Mouse (Mus musculus) hindbrain, embryonic 11.5 days (tissue): ENCODE measurements around the gene Glcci1. TPM values are rescaled to one million over a fixed set of nuclear protein-coding genes. Genes with fewer than 3 reads are reported as not detected.
"Not testable (repeated sequence)": the region's sequence is repeated elsewhere in the genome, so short reads cannot be mapped to it uniquely, and the experiment has no call there.

ENCODE experiments used
- ATAC-seq: fragments of 200-750 bp; cut with Nextera tagmentation; 2 replicates; pipeline ENCODE4 v1.8.0; 2017; ENCODE audit warnings: mild to moderate bottlenecking, moderate TSS enrichment, moderate library complexity; ENCODE audit not compliant: low FRiP score
- DNase-seq: peaks from one replicate; pipeline ENCODE4 v3.0.0-alpha.2; 2015; ENCODE audit warnings: low spot score
- H3K27ac ChIP-seq: fragments of 300-500 bp; sonication (generic); 2 replicates; pipeline ENCODE4 v1.5.1; 2014; ENCODE audit warnings: mild to moderate bottlenecking, low read depth, low read length
- H3K27me3 ChIP-seq: fragments of 300-500 bp; sonication (generic); 2 replicates; pipeline ENCODE4 v1.6.1; 2014; ENCODE audit warnings: mild to moderate bottlenecking, low read length, moderate library complexity, mixed read lengths; ENCODE audit not compliant: control insufficient read depth, insufficient read depth
- H3K36me3 ChIP-seq: fragments of 300-500 bp; sonication (generic); 2 replicates; pipeline ENCODE4 v1.6.1; 2014; ENCODE audit warnings: mild to moderate bottlenecking, low read length, moderate library complexity, mixed read lengths; ENCODE audit not compliant: control insufficient read depth, insufficient read depth
- H3K4me1 ChIP-seq: fragments of 300-500 bp; sonication (generic); replicated peaks from 2 replicates; pipeline ENCODE4 v1.6.1; 2014; ENCODE audit warnings: low read length, mixed read lengths; ENCODE audit not compliant: control insufficient read depth, insufficient read depth
- H3K4me2 ChIP-seq: fragments of 300-500 bp; sonication (generic); replicated peaks from 2 replicates; pipeline ENCODE4 v1.6.1; 2014; ENCODE audit warnings: mild to moderate bottlenecking, low read depth, low read length
- H3K4me3 ChIP-seq: fragments of 300-500 bp; sonication (generic); 2 replicates; pipeline ENCODE4 v1.5.1; 2014; ENCODE audit warnings: low read depth, low read length
- H3K9ac ChIP-seq: fragments of 300-500 bp; sonication (generic); 2 replicates; pipeline ENCODE4 v1.6.1; 2014; ENCODE audit warnings: low read depth, low read length
- H3K9me3 ChIP-seq: fragments of 300-500 bp; sonication (generic); 2 replicates; pipeline ENCODE4 v1.6.1; 2016; ENCODE audit warnings: low read length; ENCODE audit not compliant: control insufficient read depth
- WGBS: fragments of 180-500 bp; shearing (Covaris S2); extraction: QIAGEN DNeasy Blood & Tissue Kit; methylation state at CpG from one replicate; pipeline ENCODE4 v1.1.7; 2014; 5-methylcytosine and 5-hydroxymethylcytosine counted together
- polyA plus RNA-seq: library from polyadenylated mRNA; unstranded; fragments of >200 nt; fragmentation: Nextera tagmentation; extraction: Ambion mirVana; gene quantifications from 2 replicates; pipeline ENCODE4 v1.2.1, GENCODE M21; 2014

Gene Glcci1
- polyA plus RNA-seq, 1 experiment from 2014 or later, result 15.1 TPM

GRCm38 (mm10) chr6:8521231-8521630, 11.8 kb downstream of the Glcci1 start:
- Histone ChIP-seq H3K36me3 (no peaks in the 10 kb centered on the region), H3K9ac (no peak overlapping the region), H3K4me3 (no peak overlapping the region), H3K9me3 (no peaks in the 10 kb centered on the region), H3K4me1 (no peaks in the 10 kb centered on the region), H3K27ac (no peak overlapping the region), H3K4me2 (no peak overlapping the region), H3K27me3 (no peaks in the 10 kb centered on the region)
- DNase-seq (no peak), ATAC-seq (no peak)
- 93% methylated on average over 4 of the region's 4 CpGs for WGBS

DNA sequence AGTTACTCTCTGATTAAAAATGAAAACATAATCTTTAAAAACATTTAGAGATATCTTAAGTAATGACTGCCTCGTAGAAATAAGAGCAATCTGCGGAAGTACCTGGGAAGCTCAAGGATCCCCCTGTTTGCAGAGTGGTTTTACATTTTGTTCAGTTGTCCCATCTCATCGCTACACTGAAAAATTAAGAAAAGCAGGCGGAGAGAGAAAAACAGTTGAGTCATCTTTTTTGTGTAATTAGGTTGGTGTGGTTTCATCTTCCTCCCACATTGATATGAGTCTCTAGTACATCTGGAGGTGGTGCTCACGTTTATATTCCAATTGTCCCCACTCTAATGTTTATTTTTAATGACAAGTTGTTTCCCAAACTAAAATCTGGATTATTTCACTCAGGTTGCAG, 15.3 kb downstream of the Glcci1 start:
- no peak for ATAC-seq
- H3K27me3 ChIP-seq, result no peaks in the 10 kb centered on the region
- no peak overlapping the region for H3K4me3 ChIP-seq
- no peaks in the 10 kb centered on the region for H3K36me3 ChIP-seq
- no peaks in the 10 kb centered on the region for H3K9me3 ChIP-seq
- no peak overlapping the region for H3K9ac ChIP-seq
- H3K4me2 ChIP-seq, result no peak overlapping the region
- no peak for DNase-seq
- 92% methylated on average over 5 of the region's 5 CpGs for WGBS
- no peak overlapping the region for H3K27ac ChIP-seq
- H3K4me1 ChIP-seq, result no peaks in the 10 kb centered on the region

DNA sequence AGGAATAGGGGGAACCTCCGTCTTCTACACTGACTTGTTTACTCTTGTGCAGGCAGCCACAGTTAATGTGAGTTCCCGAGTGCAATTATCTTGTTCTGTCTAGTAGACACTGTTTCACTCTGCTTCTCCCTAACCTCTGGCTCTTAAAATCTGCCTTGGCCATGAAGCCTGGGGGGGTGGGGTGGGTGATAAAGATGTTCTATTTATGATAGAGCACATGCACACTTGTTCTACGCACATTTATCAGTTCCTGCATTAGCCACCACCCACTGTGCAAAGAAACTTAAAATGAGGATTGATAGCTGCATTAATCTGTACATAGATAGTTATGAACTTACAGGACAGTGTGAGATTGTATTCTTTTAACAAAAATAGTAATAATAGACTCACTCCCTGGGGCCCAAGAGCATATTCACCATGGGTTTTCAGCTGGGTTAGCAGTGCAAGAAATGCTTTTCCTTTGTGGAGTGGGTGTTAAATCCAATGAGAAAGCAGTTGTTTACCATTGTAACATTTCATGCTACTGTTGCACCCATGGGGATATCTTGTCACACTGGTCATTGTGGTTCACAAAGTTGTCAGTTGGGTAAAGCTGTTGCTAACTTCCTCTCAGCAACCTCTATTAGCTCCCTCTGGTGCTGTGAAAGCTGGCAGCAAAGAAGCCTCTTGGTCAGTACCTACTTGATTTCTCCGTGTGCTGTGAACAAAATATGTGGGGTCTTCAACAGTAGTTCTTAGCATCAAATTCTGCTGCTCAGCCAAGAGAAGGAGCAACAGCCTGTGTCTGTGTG, 21.9 kb downstream of the Glcci1 start:
- no peak overlapping the region for H3K4me3 ChIP-seq
- DNase-seq (no peak), ATAC-seq (no peak)
- no peaks in the 10 kb centered on the region for H3K9me3 ChIP-seq
- H3K4me2 ChIP-seq, result no peak overlapping the region
- H3K9ac ChIP-seq, result no peak overlapping the region
- no peaks in the 10 kb centered on the region for H3K36me3 ChIP-seq
- 90% methylated on average over 4 of the region's 4 CpGs for WGBS
- H3K27ac ChIP-seq, result no peak overlapping the region
- no peaks in the 10 kb centered on the region for H3K27me3 ChIP-seq
- H3K4me1 ChIP-seq, result no peaks in the 10 kb centered on the region

- Histone ChIP-seq H3K4me1 (no peaks in the 10 kb centered on the region), H3K9me3 (no peaks in the 10 kb centered on the region), H3K9ac (no peak overlapping the region), H3K4me3 (no peak overlapping the region), H3K27ac (no peak overlapping the region), H3K36me3 (no peaks in the 10 kb centered on the region), H3K27me3 (no peaks in the 10 kb centered on the region), H3K4me2 (no peak overlapping the region)
- 90% methylated on average over 2 of the region's 2 CpGs for WGBS
- ATAC-seq, result no peak
- no peak for DNase-seq
These were observed 27.5 kb downstream of the Glcci1 start for GRCm38 (mm10) chr6:8536944-8537343.

GRCm38 (mm10) chr6:8541531-8541930, 32.1 kb downstream of the Glcci1 start:
- H3K4me3 ChIP-seq, H3K36me3 ChIP-seq, H3K27me3 ChIP-seq, ATAC-seq, H3K27ac ChIP-seq, H3K9ac ChIP-seq, DNase-seq, H3K4me2 ChIP-seq, H3K9me3 ChIP-seq, H3K4me1 ChIP-seq: not testable (repeated sequence)
- 76% methylated on average over 2 of the region's 4 CpGs for WGBS

- DNase-seq (no peak), ATAC-seq (no peak)
- H3K4me1 ChIP-seq, result no peaks in the 10 kb centered on the region
- WGBS, result 92% methylated on average over 5 of the region's 5 CpGs
- no peak overlapping the region for H3K4me2 ChIP-seq
- H3K36me3 ChIP-seq, result no peaks in the 10 kb centered on the region
- H3K4me3 ChIP-seq, result no peak overlapping the region
- H3K27ac ChIP-seq, result no peak overlapping the region
- no peaks in the 10 kb centered on the region for H3K9me3 ChIP-seq
- no peak overlapping the region for H3K9ac ChIP-seq
- no peaks in the 10 kb centered on the region for H3K27me3 ChIP-seq
These were observed 35.4 kb downstream of the Glcci1 start for GRCm38 (mm10) chr6:8544822-8545221.

DNA sequence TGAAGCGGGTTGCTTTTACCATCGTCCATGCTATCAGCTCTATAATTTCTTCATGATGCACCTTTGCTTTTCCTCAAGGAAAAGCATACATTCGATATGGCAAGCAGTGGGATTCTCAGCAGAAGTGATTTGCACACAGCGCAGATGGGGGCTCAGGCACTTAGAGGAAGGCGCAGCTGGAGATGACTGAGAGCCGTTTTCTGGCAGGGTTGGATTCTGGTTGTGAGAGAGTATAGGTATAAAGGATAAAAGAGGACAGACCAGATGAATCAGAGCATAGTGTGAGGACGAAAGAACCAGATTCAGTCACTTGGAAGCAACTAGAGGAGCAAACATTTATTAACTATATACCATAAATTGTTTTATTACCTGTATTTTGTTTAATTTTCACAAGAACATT, 36.4 kb downstream of the Glcci1 start:
- H3K4me2 ChIP-seq, result no peak overlapping the region
- DNase-seq (no peak), ATAC-seq (no peak)
- no peak overlapping the region for H3K4me3 ChIP-seq
- no peaks in the 10 kb centered on the region for H3K9me3 ChIP-seq
- H3K4me1 ChIP-seq, result no peaks in the 10 kb centered on the region
- H3K36me3 ChIP-seq, result no peaks in the 10 kb centered on the region
- H3K9ac ChIP-seq, result no peak overlapping the region
- H3K27ac ChIP-seq, result no peak overlapping the region
- 95% methylated on average over 7 of the region's 7 CpGs for WGBS
- H3K27me3 ChIP-seq, result no peaks in the 10 kb centered on the region

- Histone ChIP-seq H3K4me3 (no peak overlapping the region), H3K27ac (no peak overlapping the region), H3K36me3 (no peaks in the 10 kb centered on the region), H3K4me2 (no peak overlapping the region), H3K4me1 (no peaks in the 10 kb centered on the region), H3K9ac (no peak overlapping the region), H3K9me3 (no peaks in the 10 kb centered on the region), H3K27me3 (no peaks in the 10 kb centered on the region)
- ATAC-seq, result no peak
- WGBS, result 94% methylated on average over 2 of the region's 2 CpGs
- no peak for DNase-seq
These were observed 41.8 kb downstream of the Glcci1 start for GRCm38 (mm10) chr6:8551155-8551554.

DNA sequence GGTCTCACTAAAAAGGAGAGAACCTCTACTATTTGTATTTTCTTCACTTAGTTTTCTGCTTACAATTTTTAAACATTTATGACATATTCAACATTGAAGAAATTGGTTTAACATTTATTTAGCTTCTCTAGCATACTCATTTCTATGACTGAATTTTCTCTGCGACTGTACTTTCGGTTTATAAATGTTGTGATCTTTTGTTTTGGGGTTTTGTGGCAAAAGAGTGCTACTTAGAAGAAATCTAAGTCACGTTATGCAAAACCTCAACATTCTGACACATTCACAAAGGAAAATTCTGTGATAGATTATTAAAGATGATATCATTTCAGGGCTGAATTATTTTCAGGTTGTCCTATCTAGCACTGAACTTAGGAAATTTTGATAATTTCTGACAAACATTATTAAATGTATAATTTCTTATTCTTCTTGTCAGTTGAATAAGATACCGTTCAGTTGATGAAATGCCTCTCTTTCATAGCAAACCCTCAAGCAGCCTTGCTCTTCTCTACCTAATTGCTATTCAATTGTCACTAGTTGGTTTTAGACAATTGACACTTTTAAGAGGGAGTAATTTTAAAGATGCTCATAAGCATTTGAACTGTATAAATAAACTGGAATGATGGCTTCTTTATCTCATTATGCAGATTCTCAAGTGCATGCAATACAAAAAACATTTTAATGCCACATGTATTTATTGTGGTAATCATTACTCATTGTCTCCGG, 47.6 kb downstream of the Glcci1 start:
- no peak overlapping the region for H3K27ac ChIP-seq
- H3K4me2 ChIP-seq, result no peak overlapping the region
- no peaks in the 10 kb centered on the region for H3K4me1 ChIP-seq
- no peaks in the 10 kb centered on the region for H3K36me3 ChIP-seq
- ATAC-seq, result no peak
- no peak for DNase-seq
- H3K9ac ChIP-seq, result no peak overlapping the region
- no peak overlapping the region for H3K4me3 ChIP-seq
- 90% methylated on average over 5 of the region's 5 CpGs for WGBS
- no peaks in the 10 kb centered on the region for H3K9me3 ChIP-seq
- no peaks in the 10 kb centered on the region for H3K27me3 ChIP-seq
